Mouse (Mus musculus): ENCODE measurements around the gene Abhd17a.
A peak's percentile ranks its signal among the peaks of the same experiment; 100 is the strongest.

DNA sequence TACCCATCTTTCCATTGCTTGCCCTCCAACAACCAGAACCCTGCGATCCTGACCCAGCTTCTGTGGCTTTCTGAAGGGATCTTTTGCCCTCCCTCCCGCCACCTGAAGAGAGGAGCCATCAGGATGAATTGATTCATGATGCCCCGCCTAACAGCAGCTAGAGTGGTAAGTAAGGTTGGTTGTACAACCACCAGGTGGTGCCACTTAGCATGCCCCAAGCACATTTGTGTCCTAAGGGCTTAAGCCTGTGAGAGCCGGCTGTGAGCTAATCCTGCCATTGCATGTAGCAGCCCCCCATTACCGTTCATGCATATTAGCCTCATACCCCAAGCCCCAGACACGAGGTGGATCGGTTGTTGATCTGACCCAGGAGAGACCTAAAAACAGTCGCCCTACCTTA, 11.2 kb downstream of the Abhd17a start:
- TF ChIP-seq POLR2A (IDR thresholded peaks at IDR 0.05; ENCODE audit: borderline replicate concordance, extremely low read depth, low read depth, low read length) = no peak
- peak; percentile 55 for TF ChIP-seq CTCF (IDR thresholded peaks at IDR 0.05; ENCODE audit: insufficient read depth, low read length)

Measured in lung, adult 2 months (tissue).